Mouse (Mus musculus) subcutaneous adipose tissue, adult 2 months (tissue): ENCODE data around the gene Olfr541. TPM values are rescaled to one million over a fixed set of nuclear protein-coding genes. Genes with fewer than 3 reads are reported as not detected.

Source experiments
- polyA plus RNA-seq: library from polyadenylated mRNA; depleted of rRNA; stranded (reverse); fragments of >200 nt; gene quantifications from 2 replicates; pipeline ENCODE4 v1.2.3, GENCODE M21; 2012; ENCODE audit warnings: low replicate concordance; rRNA removed

The Olfr541 gene
- not detected in 2 replicates for polyA plus RNA-seq

DNA sequence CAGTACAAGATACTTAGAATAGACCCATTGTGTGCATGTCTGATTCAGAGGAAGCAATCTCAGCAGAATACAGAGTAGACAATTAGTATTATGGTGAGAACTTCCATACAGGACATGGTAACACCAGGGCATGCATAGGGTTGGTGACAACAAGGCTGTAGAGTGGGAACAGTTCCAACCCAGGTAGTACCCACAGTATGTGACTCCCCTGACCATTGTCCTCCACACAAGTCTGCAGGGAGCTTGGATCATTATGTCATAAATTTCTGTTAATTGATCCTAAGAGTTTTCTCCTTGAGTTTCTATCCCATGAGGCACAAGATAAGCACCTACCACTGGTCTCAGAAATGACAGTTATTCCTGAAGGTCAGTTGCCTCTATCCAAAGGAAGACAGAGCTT is at the start of gene Olfr541:
TSS of gene Olfr541 (plus strand) at position 301 of the 400 bp plus-strand sequence.

DNA sequence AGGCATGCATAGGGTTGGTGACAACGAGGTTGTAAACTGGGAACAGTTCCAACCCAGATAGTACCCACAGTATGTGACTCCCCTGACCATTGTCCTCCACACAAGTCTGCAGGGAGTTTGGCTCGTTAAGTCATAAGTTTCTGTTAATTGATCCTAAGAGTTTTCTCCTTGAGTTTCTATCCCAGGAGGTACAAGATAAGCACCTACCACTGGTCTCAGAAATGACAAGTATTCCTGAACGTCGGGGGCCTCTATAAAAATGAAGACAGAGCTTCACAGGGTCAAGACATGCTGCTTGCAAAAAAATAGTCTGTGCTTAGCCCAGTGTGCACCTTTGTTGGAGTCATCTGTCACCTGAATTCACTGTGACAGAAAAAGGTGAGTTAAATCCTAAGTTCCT is 37.4 kb upstream of the Olfr541 start, which contains the start of gene Olfr539:
TSS of gene Olfr539 (plus strand) at position 301 of the 400 bp plus-strand sequence.

DNA sequence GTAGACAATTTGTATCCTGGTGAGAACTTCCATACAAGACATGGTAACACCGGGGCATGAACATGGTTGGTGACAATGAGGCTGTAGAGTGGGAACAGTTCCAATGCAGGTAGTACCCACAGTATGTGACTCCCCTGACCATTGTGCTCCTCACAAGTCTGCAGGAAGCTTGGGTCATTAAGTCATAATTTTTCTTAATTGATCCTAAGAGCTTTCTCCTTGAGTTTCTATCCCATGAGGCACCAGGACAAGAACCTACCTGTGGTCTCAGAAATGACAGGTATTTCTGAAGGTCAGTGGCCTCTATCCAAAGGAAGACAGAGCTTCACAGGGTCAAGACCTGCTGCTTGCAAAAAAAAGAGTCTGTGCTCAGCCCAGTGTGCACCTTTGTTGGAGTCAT is 15.4 kb upstream of the Olfr541 start, which contains the start of gene Olfr45:
TSS of gene Olfr45 (plus strand) at position 301 of the 400 bp plus-strand sequence.

Other genes with a start within 250 kb of the Olfr541 start
- gene Olfr533, start 233.9 kb upstream of the Olfr541 start, polyA plus RNA-seq: not detected in 2 replicates
- gene Olfr535, start 213.1 kb upstream of the Olfr541 start, polyA plus RNA-seq: not detected in 2 replicates
- gene Olfr536, start 189.9 kb upstream of the Olfr541 start, polyA plus RNA-seq: not detected in 2 replicates
- gene Olfr538, start 129.4 kb upstream of the Olfr541 start, polyA plus RNA-seq: not detected in 2 replicates
- not detected in 2 replicates for gene Olfr46, start 96.0 kb upstream of the Olfr541 start, polyA plus RNA-seq
- gene Olfr61, start 68.3 kb upstream of the Olfr541 start, polyA plus RNA-seq: not detected in 2 replicates
- not detected in 2 replicates for gene Olfr53, start 50.8 kb upstream of the Olfr541 start, polyA plus RNA-seq
- gene Olfr539, start 37.3 kb upstream of the Olfr541 start, polyA plus RNA-seq: not detected in 2 replicates
- not detected in 2 replicates for gene Olfr45, start 15.3 kb upstream of the Olfr541 start, polyA plus RNA-seq
- 256 and 502 TPM in 2 replicates for gene Cyp2e1, start 66.5 kb downstream of the Olfr541 start, polyA plus RNA-seq
- gene Syce1, start 90.6 kb downstream of the Olfr541 start, polyA plus RNA-seq: 0.07 and 0.33 TPM in 2 replicates
- 0.15 TPM in 1 of 2 replicates, not detected in the other for gene Zfp941, start 124.9 kb downstream of the Olfr541 start, polyA plus RNA-seq
- 14.2 TPM in 1 of 2 replicates, not detected in the other for gene Urah, start 137.8 kb downstream of the Olfr541 start, polyA plus RNA-seq
- not detected in 2 replicates for gene Scgb1c1, start 148.3 kb downstream of the Olfr541 start, polyA plus RNA-seq
- gene Odf3, start 150.5 kb downstream of the Olfr541 start, polyA plus RNA-seq: 0.11 TPM in 1 of 2 replicates, not detected in the other
- not detected in 2 replicates for gene Gm45785, start 159.1 kb downstream of the Olfr541 start, polyA plus RNA-seq
- gene Ric8a, start 159.7 kb downstream of the Olfr541 start, polyA plus RNA-seq: 114 and 143 TPM in 2 replicates
- 37.8 and 39.1 TPM in 2 replicates for gene Bet1l, start 160.3 kb downstream of the Olfr541 start, polyA plus RNA-seq
- 76.9 and 91.8 TPM in 2 replicates for gene Psmd13, start 184.7 kb downstream of the Olfr541 start, polyA plus RNA-seq
- 30.7 and 38.8 TPM in 2 replicates for gene Sirt3, start 185.0 kb downstream of the Olfr541 start, polyA plus RNA-seq
- 147 and 450 TPM in 2 replicates for gene Cox8b, start 203.2 kb downstream of the Olfr541 start, polyA plus RNA-seq
- gene Nlrp6, start 223.6 kb downstream of the Olfr541 start, polyA plus RNA-seq: 0.87 TPM in 1 of 2 replicates, not detected in the other
- 55.4 and 73.1 TPM in 2 replicates for gene Pgghg, start 244.1 kb downstream of the Olfr541 start, polyA plus RNA-seq